Comparison of ENCODE assay signal across 1 mouse cellular context in the genomic region with DNA sequence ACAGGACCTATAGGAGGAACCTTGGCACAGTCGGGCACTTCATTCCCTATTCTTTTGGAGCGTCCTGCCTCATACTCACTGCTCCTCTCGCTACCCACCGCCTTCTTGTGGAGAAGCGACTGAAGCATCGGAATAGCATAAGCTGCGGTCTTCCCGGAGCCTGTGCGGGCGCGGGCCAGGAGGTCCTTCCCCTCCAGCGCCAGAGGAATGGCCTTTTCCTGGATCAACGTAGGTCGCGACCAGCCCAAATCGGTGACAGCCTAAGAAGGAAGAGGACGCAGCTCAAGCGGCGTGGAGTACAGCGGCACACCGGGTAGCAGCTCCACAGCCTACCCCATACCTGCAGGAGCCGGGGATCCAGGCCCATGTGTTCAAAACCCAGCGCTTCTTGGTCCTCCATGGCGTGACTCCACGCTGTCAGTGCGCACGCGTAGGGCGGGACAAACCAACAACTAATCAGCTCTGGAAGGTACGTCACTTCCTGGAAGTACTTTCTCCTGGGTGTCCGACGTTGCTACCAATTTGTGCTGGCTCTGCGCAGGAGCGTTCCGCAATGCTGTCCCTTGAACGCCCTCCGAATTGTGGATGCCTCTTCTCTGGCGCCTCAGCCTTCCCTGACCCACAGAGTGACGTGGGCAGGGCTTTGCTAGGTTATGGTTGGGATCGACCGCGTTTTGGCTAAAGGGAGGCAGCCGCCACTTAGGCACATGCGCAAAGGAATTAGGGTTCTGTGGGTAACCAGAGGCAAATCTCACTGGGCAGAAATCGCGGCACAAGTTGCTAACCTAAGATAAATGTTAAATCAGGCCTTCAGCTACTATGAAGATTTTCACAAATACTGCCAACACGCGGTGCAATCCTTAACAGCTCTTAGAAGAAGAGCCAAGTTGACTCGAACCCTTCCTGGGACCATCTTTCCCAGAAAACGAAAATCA.
A peak's percentile ranks its signal among the peaks of the same experiment; 100 is the strongest.
TF ChIP-seq lines count a peak whose summit lies in the region.

A gene (minus strand): TSS at position 453 of the 935 bp plus-strand sequence.

TF ChIP-seq in myocyte, 11 proteins besides CTCF, POLR2A, EP300 and RAD21 (continued from another document):
- peak; percentile 49 for TF ChIP-seq USF1 (IDR thresholded peaks at IDR 0.05; ENCODE audit: low read depth)
- peak; percentile 73 for TF ChIP-seq SRF (IDR thresholded peaks at IDR 0.05; ENCODE audit: control insufficient read depth, insufficient read length, low read depth)
- TF ChIP-seq MYOG (IDR thresholded peaks at IDR 0.05; ENCODE audit: control insufficient read depth in 1 of 3, insufficient read depth in 1 of 3, insufficient read length in 2 of 3, low read depth in 2 of 3), result peak in 1 of 3 experiments; percentile 26
TF ChIP-seq in myocyte: peak in this region for 7.
